Mouse (Mus musculus) heart, embryonic 14.5 days (tissue): ENCODE results near the gene Gng2. TPM values are rescaled to one million over a fixed set of nuclear protein-coding genes. Genes with fewer than 3 reads are reported as not detected.

Source experiments
- ATAC-seq: fragments of 200-750 bp; cut with Nextera tagmentation; 2 replicates; pipeline ENCODE4 v1.8.0; 2017; ENCODE audit warnings: low read depth, moderate TSS enrichment; ENCODE audit not compliant: insufficient number of reproducible peaks, insufficient read depth, low FRiP score
- H3K27ac ChIP-seq, 2 experiments: fragments of 200-500 bp in 1 of 2; fragments of 300-500 bp in 1 of 2; sonication (generic) in 1 of 2; replicated peaks in 1 of 2; 2 replicates each; pipeline ENCODE4 v1.5.1; 2012 to 2014; ENCODE audit warnings: low read depth in 2 of 2, low read length in 2 of 2, control low read depth in 1 of 2, mild to moderate bottlenecking in 1 of 2, mixed read lengths in 1 of 2; ENCODE audit not compliant: control insufficient read depth in 1 of 2, insufficient read depth in 1 of 2
- H3K27me3 ChIP-seq: fragments of 300-500 bp; sonication (generic); 2 replicates; pipeline ENCODE4 v1.6.1; 2014; ENCODE audit warnings: mild to moderate bottlenecking, low read length, control low read depth; ENCODE audit not compliant: control insufficient read depth, insufficient read depth
- H3K36me3 ChIP-seq: fragments of 300-500 bp; sonication (generic); 2 replicates; pipeline ENCODE4 v1.6.1; 2014; ENCODE audit warnings: mild to moderate bottlenecking, control low read depth, low read length, mixed read lengths; ENCODE audit not compliant: control insufficient read depth, insufficient read depth
- H3K4me1 ChIP-seq, 2 experiments: fragments of 200-500 bp in 1 of 2; fragments of 300-500 bp in 1 of 2; sonication (generic) in 1 of 2; 2 replicates each; pipeline ENCODE4 v1.6.1; 2012 to 2014; ENCODE audit warnings: low read length in 2 of 2, control low read depth in 1 of 2, mixed read lengths in 1 of 2; ENCODE audit not compliant: control insufficient read depth in 2 of 2, insufficient read depth in 2 of 2
- H3K4me2 ChIP-seq: fragments of 300-500 bp; sonication (generic); 2 replicates; pipeline ENCODE4 v1.6.1; 2014; ENCODE audit warnings: mild to moderate bottlenecking, low read length
- H3K4me3 ChIP-seq, 2 experiments: fragments of 200-500 bp in 1 of 2; fragments of 300-500 bp in 1 of 2; sonication (generic) in 1 of 2; 2 replicates each; pipeline ENCODE4 v1.5.1; 2012 to 2014; ENCODE audit warnings: low read length in 2 of 2, mild to moderate bottlenecking in 2 of 2, control low read depth in 1 of 2, low read depth in 1 of 2, moderate library complexity in 1 of 2; ENCODE audit not compliant: control insufficient read depth in 1 of 2, insufficient read depth in 1 of 2
- H3K9ac ChIP-seq: fragments of 300-500 bp; sonication (generic); 2 replicates; pipeline ENCODE4 v1.6.1; 2014; ENCODE audit warnings: mild to moderate bottlenecking, low read length
- H3K9me3 ChIP-seq: fragments of 300-500 bp; sonication (generic); 2 replicates; pipeline ENCODE4 v1.6.1; 2016; ENCODE audit warnings: low read length, control low read depth; ENCODE audit not compliant: control insufficient read depth
- WGBS: fragments of 180-500 bp; shearing (Covaris S2); extraction: QIAGEN DNeasy Blood & Tissue Kit; methylation state at CpG from one replicate; pipeline ENCODE4 v1.1.7; 2014; 5-methylcytosine and 5-hydroxymethylcytosine counted together
- polyA plus RNA-seq: library from polyadenylated mRNA; unstranded; fragments of >200 nt; fragmentation: Nextera tagmentation; extraction: Ambion mirVana; gene quantifications from 2 replicates; pipeline ENCODE4 v1.2.1, GENCODE M21; 2014

Gng2 gene
- polyA plus RNA-seq, 1 experiment from 2014 or later, result 59.3 TPM

DNA sequence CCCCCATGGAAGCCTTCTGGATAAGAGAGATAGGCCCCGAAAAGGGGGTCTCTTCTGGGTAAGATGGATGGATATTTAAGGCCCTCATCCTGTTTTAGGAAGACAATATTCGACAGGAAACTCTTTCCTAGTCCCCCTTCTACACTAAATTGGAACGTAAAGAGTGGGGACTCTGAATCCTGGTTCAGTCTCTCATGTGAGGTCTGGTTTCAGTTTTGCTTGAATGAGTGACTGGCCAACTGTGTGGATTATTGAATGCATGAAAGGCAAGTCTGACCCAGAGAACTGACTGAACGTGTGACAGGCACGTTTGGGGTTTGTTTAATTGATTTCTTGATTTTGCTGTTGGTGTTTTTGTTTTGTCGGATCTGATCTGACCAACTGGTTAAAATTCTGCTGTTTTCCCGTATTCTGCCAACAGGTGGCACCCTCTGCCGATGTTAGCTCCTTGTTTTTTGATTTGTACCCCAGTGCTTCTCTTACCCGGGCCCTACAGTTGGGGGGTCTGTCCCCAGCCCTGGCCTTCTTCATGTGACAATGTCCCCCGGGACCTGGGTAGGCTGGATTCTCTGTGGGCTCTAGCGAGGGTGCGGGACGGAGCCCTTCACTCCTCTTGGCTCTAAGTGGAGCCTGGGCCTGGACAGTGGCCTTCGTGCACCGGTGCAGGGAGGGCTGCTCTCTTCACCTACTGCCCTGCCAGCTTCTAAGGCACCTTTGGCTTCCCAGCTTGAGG is 137.7 kb downstream of the Gng2 start:
- peak overlapping the region; percentile 28 to 41 for H3K4me3 ChIP-seq
- 23% methylated on average over 15 of the region's 15 CpGs for WGBS
- H3K27me3 ChIP-seq, result no peaks in the 10 kb centered on the region
- ATAC-seq, result peak; percentile 31; the same call in 1 of the 2 replicates
- peak overlapping the region; percentile 55 for H3K4me2 ChIP-seq
- H3K27ac ChIP-seq, result no peak overlapping the region
- no peaks in the 10 kb centered on the region for H3K9me3 ChIP-seq
- no peaks in the 10 kb centered on the region for H3K4me1 ChIP-seq
- peak overlapping the region; percentile 42 for H3K9ac ChIP-seq
- H3K36me3 ChIP-seq, result no peaks in the 10 kb centered on the region

DNA sequence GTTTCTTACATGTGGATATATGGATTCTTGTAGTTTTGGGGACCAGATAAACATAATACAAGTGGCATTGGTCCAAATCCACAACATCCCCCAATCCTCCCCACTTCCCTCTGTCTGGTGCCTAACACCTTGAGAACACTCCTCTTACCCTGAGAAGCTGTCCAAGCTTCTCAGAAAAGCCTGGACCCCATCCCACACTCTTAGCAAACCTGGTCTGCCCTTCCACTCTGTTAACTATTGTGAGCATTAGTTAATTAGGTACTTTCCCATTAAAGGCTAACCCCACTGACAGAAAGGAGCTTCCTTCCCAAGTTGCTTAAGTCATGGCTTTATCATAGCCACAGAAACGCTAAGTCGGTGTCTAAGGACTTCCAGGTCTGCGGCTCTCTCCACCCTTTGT is 141.1 kb downstream of the Gng2 start:
- Histone ChIP-seq H3K9ac (no peak overlapping the region), H3K27ac (no peak overlapping the region), H3K4me1 (no peaks in the 10 kb centered on the region), H3K9me3 (no peaks in the 10 kb centered on the region), H3K4me2 (no peak overlapping the region), H3K4me3 (no peak overlapping the region), H3K27me3 (no peaks in the 10 kb centered on the region), H3K36me3 (no peaks in the 10 kb centered on the region)
- no peak for ATAC-seq
- WGBS, result 72% methylated on average over 3 of the region's 3 CpGs

DNA sequence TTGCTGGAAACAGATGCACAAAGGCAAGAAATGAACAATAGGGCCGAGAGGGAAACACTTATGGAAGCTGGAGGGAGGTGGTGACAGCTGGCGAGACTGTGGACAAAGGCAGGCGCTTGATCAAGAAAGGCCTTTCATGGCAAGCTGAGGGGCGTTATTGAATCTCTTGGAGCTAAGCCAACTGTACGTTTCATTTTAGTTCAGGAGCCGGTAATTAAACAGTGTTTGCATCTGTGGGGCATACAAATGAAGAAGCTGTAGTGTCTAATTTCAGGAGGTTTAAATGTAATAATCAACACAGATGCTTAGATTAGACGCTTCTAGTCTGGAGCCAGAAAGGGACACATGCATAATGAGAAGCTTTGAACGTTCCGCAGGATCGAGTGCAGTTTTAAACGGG is 151.9 kb downstream of the Gng2 start:
- Histone ChIP-seq H3K4me2 (no peak overlapping the region), H3K9me3 (no peaks in the 10 kb centered on the region), H3K36me3 (peaks cover 14% of the 10 kb centered on the region), H3K27me3 (peaks cover 12% of the 10 kb centered on the region), H3K4me3 (no peak overlapping the region), H3K9ac (no peak overlapping the region), H3K27ac (no peak overlapping the region), H3K4me1 (peaks cover 0 to 12% of the 10 kb centered on the region in 2 experiments; a peak in 3 of 4 replicates)
- 43% methylated on average over 11 of the region's 11 CpGs for WGBS
- ATAC-seq, result no peak

DNA sequence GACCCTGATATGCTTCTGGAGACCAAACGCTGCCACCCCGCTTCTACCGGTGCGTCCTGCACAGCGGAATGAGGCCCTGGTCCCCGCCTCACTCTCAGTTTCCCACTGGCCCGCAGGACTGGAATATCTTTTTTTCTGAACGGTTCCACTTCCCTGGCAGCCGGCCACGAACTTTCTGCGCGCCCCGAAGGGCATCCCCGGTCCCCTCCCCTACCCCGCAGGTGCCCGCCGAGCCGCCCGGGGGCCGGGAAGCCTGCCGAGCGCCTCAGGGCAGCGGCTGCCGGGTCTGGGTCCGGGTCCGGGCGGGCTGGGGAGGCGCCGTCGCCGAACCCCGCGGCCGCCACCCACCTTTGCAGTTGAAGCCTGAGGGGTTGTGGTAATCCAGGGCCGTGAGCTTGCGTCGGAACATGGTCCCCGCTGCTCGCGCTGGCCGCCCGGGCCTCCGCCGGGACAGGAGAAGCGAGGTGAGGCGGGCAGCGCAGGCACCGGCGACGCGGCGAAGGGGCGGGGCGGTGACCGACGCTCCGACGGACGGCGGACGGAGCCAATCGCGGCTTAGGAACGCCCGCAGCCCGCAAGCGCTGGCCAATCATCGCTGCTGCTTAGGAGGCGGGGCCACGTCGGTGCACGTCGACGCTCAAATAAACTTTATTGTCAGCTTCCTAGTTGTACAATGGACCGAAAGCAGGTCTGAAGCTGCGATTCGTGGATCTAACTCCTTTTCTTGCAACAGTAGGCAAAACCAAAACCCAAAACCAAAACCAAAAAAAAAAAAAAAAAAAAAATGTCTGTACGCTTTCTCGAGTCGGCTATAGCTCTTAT is 153.9 kb downstream of the Gng2 start, which contains the start of gene Rtraf:
Gene Rtraf, minus strand, starts transcription at position 504 of the 822 bp plus-strand sequence.
- WGBS, result under 1% methylated on average over 80 of the region's 80 CpGs
- Histone ChIP-seq H3K9me3 (no peaks in the 10 kb centered on the region), H3K36me3 (peaks cover 33% of the 10 kb centered on the region), H3K27me3 (peaks cover 4% of the 10 kb centered on the region; the same call in 1 of the 2 replicates), H3K4me2 (peak within 1 kb of the TSS; percentile 90), H3K4me3 (peak within 1 kb of the TSS; percentile 85 to 92), H3K4me1 (peaks cover 0 to 12% of the 10 kb centered on the region in 2 experiments; a peak in 3 of 4 replicates), H3K9ac (peak within 1 kb of the TSS; percentile 96), H3K27ac (peak within 1 kb of the TSS; percentile 68 to 88; a peak in 3 of 4 replicates)
- ATAC-seq, result peak; percentile 99

Other genes starting within 250 kb of the Gng2 start
- 90.2 and 106 TPM in 2 replicates for gene Nid2, start 226.4 kb downstream of the Gng2 start, polyA plus RNA-seq
- gene Rtraf, start 153.8 kb downstream of the Gng2 start, polyA plus RNA-seq, result 177 and 202 TPM in 2 replicates
- 11.8 and 12.4 TPM in 2 replicates for gene Saysd1, start 160.9 kb upstream of the Gng2 start, polyA plus RNA-seq
- 1.8 and 1.9 TPM in 2 replicates for gene Kcnk5, start 204.2 kb upstream of the Gng2 start, polyA plus RNA-seq